Mouse (Mus musculus): ENCODE results near the gene Hp1bp3. TPM values are rescaled to one million over a fixed set of nuclear protein-coding genes. Genes with fewer than 3 reads are reported as not detected.
A peak's percentile ranks its signal among the peaks of the same experiment; 100 is the strongest.

The Hp1bp3 gene
- polyA plus RNA-seq, 1 experiment from 2014 or later, result 131 TPM

DNA sequence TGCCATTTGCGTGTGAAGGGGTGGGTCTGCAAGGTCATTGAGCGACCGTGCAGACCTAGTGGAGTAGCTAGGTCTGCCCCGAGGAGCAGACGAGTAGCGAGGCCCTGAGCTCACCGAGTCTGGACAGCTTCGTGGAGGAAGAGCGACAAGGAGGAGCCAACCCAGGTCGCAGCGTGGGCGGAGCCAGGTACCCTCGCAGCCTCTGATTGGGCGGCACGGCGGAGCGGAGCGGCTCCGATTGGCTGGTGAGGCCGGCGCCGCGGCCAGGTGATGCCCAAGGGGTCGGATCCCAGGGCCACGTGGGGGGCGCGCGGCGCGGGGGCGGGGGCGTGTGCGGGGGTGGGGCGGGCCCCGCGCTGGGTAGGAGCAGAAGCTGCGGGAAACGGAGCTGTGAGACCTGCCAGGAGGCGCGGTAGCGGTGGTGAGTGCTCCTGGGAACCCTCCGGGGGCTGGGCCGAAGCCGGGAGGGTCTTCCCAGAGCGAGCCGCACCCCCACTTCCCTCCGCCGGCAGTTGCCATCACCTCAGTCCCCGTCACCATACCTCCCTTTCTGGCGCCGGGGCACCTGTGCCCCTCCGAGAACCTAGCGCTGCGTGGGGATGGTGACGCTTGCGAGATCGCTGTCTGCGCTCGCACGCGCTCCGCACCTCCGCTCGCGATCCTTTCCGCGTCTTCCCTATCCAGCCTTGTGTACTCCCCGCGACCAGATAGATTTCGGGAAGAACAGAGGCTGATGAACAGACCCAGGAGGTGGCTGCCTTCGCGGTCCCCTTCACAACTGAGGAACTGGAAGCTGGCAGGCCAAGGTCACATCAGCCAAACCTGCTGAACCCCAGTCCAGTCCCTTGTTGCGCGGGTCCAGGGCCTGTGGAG lies 34.2 kb downstream of the Hp1bp3 start, which contains the start of the genes Sh2d5 and Kif17:
TSS of gene Sh2d5 (plus strand) at position 316 of the 873 bp plus-strand sequence.
TSS of gene Kif17 (plus strand) at position 348 of the 873 bp plus-strand sequence.
- Histone ChIP-seq H3K4me2 (ENCODE audit: low read depth, low read length) (peak within 1 kb of the TSS; percentile 97), H3K9me3 (replicated peaks; ENCODE audit: control insufficient read depth, low read length) (no peaks in the 10 kb centered on the region), H3K27me3 (ENCODE audit: control insufficient read depth, insufficient read depth, low read length) (peaks cover 10% of the 10 kb centered on the region), H3K9ac (ENCODE audit: low read length) (peak within 1 kb of the TSS; percentile 60), H3K4me3 (replicated peaks; ENCODE audit: low read length) (peak within 1 kb of the TSS; percentile 55), H3K36me3 (ENCODE audit: control insufficient read depth, insufficient read depth, low read length) (0 out of 2 replicates have a peak, but pooled peaks cover 6% of the 10 kb centered on the region), H3K4me1 (ENCODE audit: control insufficient read depth, insufficient read depth, low read length) (peaks cover 19% of the 10 kb centered on the region), H3K27ac (ENCODE audit: low read length) (no peak within 1 kb of the TSS)
- ATAC-seq (ENCODE audit: insufficient read depth, low FRiP score), result peak; percentile 84; the same call in 1 of the 2 replicates
- under 1% methylated on average over 73 of the region's 74 CpGs for WGBS

DNA sequence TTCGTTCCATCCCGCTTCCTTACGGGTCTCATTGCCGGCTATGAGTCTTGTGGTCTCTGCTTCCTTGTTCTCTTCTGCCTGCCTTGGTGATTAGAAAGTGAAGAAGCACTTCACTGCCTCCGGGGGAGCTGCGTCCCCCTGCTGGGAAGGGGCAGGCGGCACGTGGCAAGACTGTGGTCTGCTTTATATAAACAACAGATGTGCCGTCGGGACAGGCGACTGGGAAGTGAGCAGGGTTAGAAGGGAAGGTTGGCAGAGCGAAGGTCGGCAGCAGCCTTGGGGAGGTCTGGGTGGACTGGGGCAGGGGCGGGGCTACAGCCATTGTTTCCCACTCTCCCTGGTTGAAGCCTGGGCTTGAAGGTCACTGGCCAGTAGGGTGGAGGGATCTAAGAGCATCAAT lies 35.7 kb downstream of the Hp1bp3 start:
- ATAC-seq (ENCODE audit: insufficient read depth, low FRiP score), result no peak

DNA sequence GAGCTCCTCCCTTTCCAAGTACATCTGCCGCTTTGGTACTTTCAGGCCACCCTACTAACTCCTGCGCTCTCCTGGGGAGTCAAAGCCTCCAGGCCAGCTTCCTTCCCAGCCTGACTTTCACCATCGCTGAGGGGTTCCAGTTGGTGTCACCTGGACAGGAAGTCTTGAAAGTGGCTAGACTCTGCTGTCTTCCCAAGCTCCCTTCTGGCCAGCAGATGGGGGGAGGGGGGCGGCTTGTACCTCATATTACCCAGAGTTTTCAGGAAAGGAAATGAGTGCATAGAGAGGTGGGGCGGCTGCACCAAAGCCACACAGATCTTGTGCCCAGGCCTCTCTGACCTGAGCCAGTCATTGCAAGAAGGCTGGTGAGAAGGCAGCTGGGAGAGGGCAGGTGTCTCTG lies 36.1 kb downstream of the Hp1bp3 start:
- H3K4me3 ChIP-seq (replicated peaks; ENCODE audit: low read length), result no peak overlapping the region
- ATAC-seq (ENCODE audit: insufficient read depth, low FRiP score), result no peak
- no peak overlapping the region for H3K9ac ChIP-seq (ENCODE audit: low read length)
- H3K36me3 ChIP-seq (ENCODE audit: control insufficient read depth, insufficient read depth, low read length), result no peaks in the 10 kb centered on the region
- H3K27me3 ChIP-seq (ENCODE audit: control insufficient read depth, insufficient read depth, low read length), result peaks cover 10% of the 10 kb centered on the region
- H3K4me2 ChIP-seq (ENCODE audit: low read depth, low read length), result peak overlapping the region; percentile 44
- 23% methylated on average over 5 of the region's 5 CpGs for WGBS
- peaks cover 19% of the 10 kb centered on the region for H3K4me1 ChIP-seq (ENCODE audit: control insufficient read depth, insufficient read depth, low read length)
- H3K27ac ChIP-seq (ENCODE audit: low read length), result no peak overlapping the region
- no peaks in the 10 kb centered on the region for H3K9me3 ChIP-seq (replicated peaks; ENCODE audit: control insufficient read depth, low read length)

More for the DNA sequence above, 35.7 kb downstream of the Hp1bp3 start:
- Histone ChIP-seq H3K4me2 (ENCODE audit: low read depth, low read length) (peak overlapping the region; percentile 44), H3K27me3 (ENCODE audit: control insufficient read depth, insufficient read depth, low read length) (peaks cover 10% of the 10 kb centered on the region), H3K4me3 (replicated peaks; ENCODE audit: low read length) (peak overlapping the region; percentile 19), H3K4me1 (ENCODE audit: control insufficient read depth, insufficient read depth, low read length) (peaks cover 19% of the 10 kb centered on the region), H3K9me3 (replicated peaks; ENCODE audit: control insufficient read depth, low read length) (no peaks in the 10 kb centered on the region), H3K27ac (ENCODE audit: low read length) (no peak overlapping the region), H3K36me3 (ENCODE audit: control insufficient read depth, insufficient read depth, low read length) (no peaks in the 10 kb centered on the region), H3K9ac (ENCODE audit: low read length) (0 out of 2 replicates have a peak overlapping the region, but pooled peaks have one; percentile 30)
- WGBS, result 2% methylated on average over 14 of the region's 14 CpGs

DNA sequence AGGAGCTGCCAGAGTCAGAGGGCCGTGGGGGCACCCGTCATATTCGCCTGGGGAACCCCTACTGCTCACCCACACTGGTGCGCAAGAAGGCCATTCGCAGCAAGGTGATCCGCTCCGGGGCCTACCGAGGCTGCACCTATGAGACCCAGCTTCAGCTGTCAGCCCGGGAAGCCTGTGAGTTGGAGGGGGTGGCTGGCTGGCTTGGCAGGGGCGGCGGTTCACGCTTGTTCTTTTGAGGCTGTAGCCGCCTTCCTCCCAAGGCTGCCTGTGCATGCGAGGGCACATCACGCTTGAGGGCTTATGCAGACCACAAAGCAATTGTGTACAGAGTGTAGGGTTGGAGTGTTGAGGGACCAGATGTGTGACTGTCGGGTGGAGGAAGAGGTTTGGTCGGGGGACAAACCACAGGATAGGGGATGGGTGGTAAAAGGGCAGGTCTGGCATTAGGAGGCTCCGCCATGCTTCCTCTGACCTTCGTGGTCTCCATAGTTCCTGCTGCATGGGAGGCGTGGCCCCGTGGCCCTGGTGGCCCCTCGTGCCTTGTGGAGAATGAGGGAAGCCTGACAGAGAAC lies 41.1 kb downstream of the Hp1bp3 start:
- no peaks in the 10 kb centered on the region for H3K9me3 ChIP-seq (replicated peaks; ENCODE audit: control insufficient read depth, low read length)
- H3K27ac ChIP-seq (ENCODE audit: low read length), result no peak overlapping the region
- WGBS, result 77% methylated on average over 22 of the region's 22 CpGs
- no peaks in the 10 kb centered on the region for H3K27me3 ChIP-seq (ENCODE audit: control insufficient read depth, insufficient read depth, low read length)
- H3K9ac ChIP-seq (ENCODE audit: low read length), result no peak overlapping the region
- H3K4me3 ChIP-seq (replicated peaks; ENCODE audit: low read length), result no peak overlapping the region
- no peak overlapping the region for H3K4me2 ChIP-seq (ENCODE audit: low read depth, low read length)
- no peak for ATAC-seq (ENCODE audit: insufficient read depth, low FRiP score)
- no peaks in the 10 kb centered on the region for H3K4me1 ChIP-seq (ENCODE audit: control insufficient read depth, insufficient read depth, low read length)
- no peaks in the 10 kb centered on the region for H3K36me3 ChIP-seq (ENCODE audit: control insufficient read depth, insufficient read depth, low read length)

DNA sequence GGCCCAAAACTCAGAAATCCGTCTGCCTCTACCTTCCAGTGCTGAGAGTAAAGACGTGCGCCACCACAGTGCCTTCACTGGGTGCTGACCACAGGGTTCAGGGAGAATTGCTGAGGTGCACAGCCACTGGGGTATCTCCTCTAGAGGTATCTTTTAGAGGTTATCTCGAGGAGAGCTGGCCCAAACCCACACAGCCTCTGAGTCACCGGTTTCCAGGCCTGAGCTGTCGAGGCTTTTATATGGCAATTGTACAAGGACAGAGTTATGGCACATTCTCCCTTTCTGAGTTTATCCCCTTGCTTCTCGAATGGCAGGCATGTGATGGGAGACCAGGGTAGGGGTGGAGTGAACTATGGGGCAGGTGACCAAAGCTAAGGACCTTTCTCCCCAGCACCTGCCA lies 42.6 kb downstream of the Hp1bp3 start:
- no peak overlapping the region for H3K9ac ChIP-seq (ENCODE audit: low read length)
- no peak for ATAC-seq (ENCODE audit: insufficient read depth, low FRiP score)
- H3K4me3 ChIP-seq (replicated peaks; ENCODE audit: low read length), result no peak overlapping the region
- H3K4me1 ChIP-seq (ENCODE audit: control insufficient read depth, insufficient read depth, low read length), result 0 out of 2 replicates have a peak, but pooled peaks cover 3% of the 10 kb centered on the region
- no peaks in the 10 kb centered on the region for H3K36me3 ChIP-seq (ENCODE audit: control insufficient read depth, insufficient read depth, low read length)
- peaks cover 6% of the 10 kb centered on the region for H3K27me3 ChIP-seq (ENCODE audit: control insufficient read depth, insufficient read depth, low read length)
- H3K4me2 ChIP-seq (ENCODE audit: low read depth, low read length), result no peak overlapping the region
- 75% methylated on average over 7 of the region's 7 CpGs for WGBS
- H3K9me3 ChIP-seq (replicated peaks; ENCODE audit: control insufficient read depth, low read length), result no peaks in the 10 kb centered on the region
- H3K27ac ChIP-seq (ENCODE audit: low read length), result no peak overlapping the region

DNA sequence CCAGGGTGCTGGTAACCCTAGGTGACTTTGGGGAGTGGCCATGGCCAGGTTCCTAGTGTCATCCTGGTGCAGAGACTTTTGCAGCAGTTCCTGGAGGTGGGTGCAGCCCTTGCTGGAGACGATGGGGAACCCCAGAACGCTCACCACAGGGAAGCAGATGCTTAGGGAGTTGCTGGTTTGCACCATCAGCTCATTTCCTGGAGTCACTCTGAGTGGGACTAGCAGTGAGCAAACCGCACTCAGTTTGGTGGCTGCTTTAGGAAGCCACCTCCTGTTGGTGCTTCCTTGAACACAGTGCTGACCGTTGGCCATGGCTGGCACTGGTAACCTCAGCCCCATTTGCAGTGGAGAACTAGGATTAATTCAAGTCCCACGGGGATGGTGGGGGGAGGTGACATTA lies 43.4 kb downstream of the Hp1bp3 start:
- H3K9ac ChIP-seq (ENCODE audit: low read length), result no peak overlapping the region
- H3K27me3 ChIP-seq (ENCODE audit: control insufficient read depth, insufficient read depth, low read length), result peaks cover 6% of the 10 kb centered on the region
- H3K4me1 ChIP-seq (ENCODE audit: control insufficient read depth, insufficient read depth, low read length), result 0 out of 2 replicates have a peak, but pooled peaks cover 3% of the 10 kb centered on the region
- WGBS, result 78% methylated on average over 5 of the region's 5 CpGs
- H3K4me2 ChIP-seq (ENCODE audit: low read depth, low read length), result no peak overlapping the region
- no peak overlapping the region for H3K4me3 ChIP-seq (replicated peaks; ENCODE audit: low read length)
- H3K36me3 ChIP-seq (ENCODE audit: control insufficient read depth, insufficient read depth, low read length), result no peaks in the 10 kb centered on the region
- no peak for ATAC-seq (ENCODE audit: insufficient read depth, low FRiP score)
- no peaks in the 10 kb centered on the region for H3K9me3 ChIP-seq (replicated peaks; ENCODE audit: control insufficient read depth, low read length)
- H3K27ac ChIP-seq (ENCODE audit: low read length), result no peak overlapping the region

DNA sequence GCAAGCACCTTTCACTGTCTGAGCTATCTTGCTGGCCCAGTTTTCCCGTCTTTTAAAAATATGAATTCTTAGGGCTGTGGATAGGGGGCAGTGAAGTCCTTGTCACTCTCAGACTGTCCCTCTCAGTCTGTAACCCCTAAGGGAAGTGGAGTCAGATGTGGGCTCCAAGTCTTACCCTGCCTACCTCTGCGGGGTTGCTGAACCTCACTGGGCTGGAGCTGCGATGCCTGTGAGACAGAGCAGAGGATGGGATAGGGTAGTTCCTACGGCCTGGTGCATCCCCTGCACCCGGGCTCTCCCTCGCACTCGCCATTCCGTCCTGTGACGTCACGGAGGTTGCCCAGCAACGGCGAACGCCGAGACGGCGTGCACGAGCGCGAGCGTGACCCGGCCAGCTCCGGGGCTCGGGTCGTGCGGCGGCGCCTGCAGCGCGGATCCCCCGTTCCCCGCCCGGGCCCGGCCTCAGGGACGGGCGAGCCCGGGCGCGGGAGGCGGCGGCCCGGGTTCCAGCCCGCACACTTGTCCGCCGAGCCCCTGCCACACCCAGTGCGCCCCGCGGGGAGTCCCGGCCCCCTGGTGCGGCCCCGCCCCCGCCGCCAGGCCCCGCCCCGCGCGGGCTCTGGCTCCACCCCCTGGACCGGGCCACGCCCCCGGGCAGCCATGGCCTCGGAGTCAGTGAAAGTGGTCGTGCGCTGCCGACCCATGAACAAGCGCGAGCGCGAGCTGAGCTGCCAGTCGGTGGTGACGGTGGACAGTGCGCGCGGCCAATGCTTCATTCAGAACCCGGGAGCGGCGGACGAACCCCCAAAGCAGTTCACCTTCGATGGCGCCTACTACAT lies 46.0 kb downstream of the Hp1bp3 start:
- ATAC-seq (ENCODE audit: insufficient read depth, low FRiP score), result peak; percentile 92
- H3K9ac ChIP-seq (ENCODE audit: low read length), result peak overlapping the region; percentile 67
- WGBS, result under 1% methylated on average over 76 of the region's 78 CpGs

DNA sequence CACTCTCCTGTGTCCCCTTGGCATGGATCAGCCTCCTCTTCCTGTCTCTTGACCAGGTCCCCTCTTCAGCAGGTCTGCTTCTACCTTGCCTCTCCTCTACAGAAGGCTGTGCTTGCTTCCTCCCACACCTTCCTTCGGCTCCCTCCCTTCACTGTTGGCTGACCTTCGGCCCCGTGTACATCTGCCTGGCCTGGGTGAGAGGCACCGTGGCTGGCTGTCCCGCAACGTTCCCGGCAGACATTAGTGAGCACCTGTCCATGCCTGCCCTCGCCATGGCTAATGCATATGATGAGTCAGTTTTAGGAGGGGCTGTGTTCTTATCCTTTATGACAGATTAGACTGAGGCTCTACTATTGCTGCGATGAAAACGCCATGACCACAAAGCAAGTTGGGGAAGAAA lies 51.8 kb downstream of the Hp1bp3 start:
- H3K36me3 ChIP-seq (ENCODE audit: control insufficient read depth, insufficient read depth, low read length), result no peaks in the 10 kb centered on the region
- no peak overlapping the region for H3K27ac ChIP-seq (ENCODE audit: low read length)
- H3K4me3 ChIP-seq (replicated peaks; ENCODE audit: low read length), result no peak overlapping the region
- H3K9me3 ChIP-seq (replicated peaks; ENCODE audit: control insufficient read depth, low read length), result no peaks in the 10 kb centered on the region
- H3K4me2 ChIP-seq (ENCODE audit: low read depth, low read length), result no peak overlapping the region
- H3K4me1 ChIP-seq (ENCODE audit: control insufficient read depth, insufficient read depth, low read length), result no peaks in the 10 kb centered on the region
- ATAC-seq (ENCODE audit: insufficient read depth, low FRiP score), result no peak
- 74% methylated on average over 10 of the region's 10 CpGs for WGBS
- H3K27me3 ChIP-seq (ENCODE audit: control insufficient read depth, insufficient read depth, low read length), result peaks cover 6% of the 10 kb centered on the region
- no peak overlapping the region for H3K9ac ChIP-seq (ENCODE audit: low read length)

More for the DNA sequence above, 46.0 kb downstream of the Hp1bp3 start:
- Histone ChIP-seq H3K27me3 (ENCODE audit: control insufficient read depth, insufficient read depth, low read length) (peaks cover 6% of the 10 kb centered on the region), H3K4me2 (ENCODE audit: low read depth, low read length) (peak overlapping the region; percentile 87), H3K36me3 (ENCODE audit: control insufficient read depth, insufficient read depth, low read length) (no peaks in the 10 kb centered on the region), H3K4me1 (ENCODE audit: control insufficient read depth, insufficient read depth, low read length) (0 out of 2 replicates have a peak, but pooled peaks cover 3% of the 10 kb centered on the region), H3K9me3 (replicated peaks; ENCODE audit: control insufficient read depth, low read length) (no peaks in the 10 kb centered on the region), H3K27ac (ENCODE audit: low read length) (no peak overlapping the region), H3K4me3 (replicated peaks; ENCODE audit: low read length) (peak overlapping the region; percentile 72)
